Mouse (Mus musculus) CD4-positive, CD25-positive, alpha-beta regulatory T cell, adult 4 months (primary cell): ENCODE data around the gene Tmem170b. TPM values are rescaled to one million over a fixed set of nuclear protein-coding genes. Genes with fewer than 3 reads are reported as not detected.
A peak's percentile ranks its signal among the peaks of the same experiment; 100 is the strongest.

Source experiments
- ATAC-seq: one replicate; pipeline ENCODE4 v1.8.0; 2017
- polyA plus RNA-seq, 2 experiments: library from polyadenylated mRNA; unstranded; fragments of 100-300 nt; shearing (Covaris generic); gene quantifications; one replicate each; pipeline ENCODE4 v1.2.1; 2017

Tmem170b gene
- polyA plus RNA-seq, 2 experiments from 2014 or later: 11.0 to 14.2 TPM

DNA sequence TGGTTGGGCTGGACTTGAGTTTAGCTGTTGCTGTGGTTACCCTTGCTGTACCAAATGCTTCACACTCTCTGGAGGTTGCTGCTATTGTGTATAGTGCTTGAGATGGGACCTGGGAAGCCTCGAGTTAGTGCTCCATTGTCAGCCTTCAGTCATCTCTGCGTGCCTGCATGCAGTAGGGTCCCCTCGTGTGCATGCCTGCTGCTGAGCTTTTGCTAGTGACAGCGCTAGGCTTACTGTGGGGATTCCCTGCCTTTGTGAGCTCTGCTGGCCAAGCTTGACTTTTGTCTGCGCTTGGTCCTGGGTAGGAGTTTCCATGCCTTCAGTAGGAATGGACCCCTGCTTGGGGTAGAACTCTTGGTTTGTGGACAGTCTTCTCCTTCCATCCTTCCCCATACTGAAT, 9.3 kb downstream of the Tmem170b start:
- ATAC-seq: no peak

DNA sequence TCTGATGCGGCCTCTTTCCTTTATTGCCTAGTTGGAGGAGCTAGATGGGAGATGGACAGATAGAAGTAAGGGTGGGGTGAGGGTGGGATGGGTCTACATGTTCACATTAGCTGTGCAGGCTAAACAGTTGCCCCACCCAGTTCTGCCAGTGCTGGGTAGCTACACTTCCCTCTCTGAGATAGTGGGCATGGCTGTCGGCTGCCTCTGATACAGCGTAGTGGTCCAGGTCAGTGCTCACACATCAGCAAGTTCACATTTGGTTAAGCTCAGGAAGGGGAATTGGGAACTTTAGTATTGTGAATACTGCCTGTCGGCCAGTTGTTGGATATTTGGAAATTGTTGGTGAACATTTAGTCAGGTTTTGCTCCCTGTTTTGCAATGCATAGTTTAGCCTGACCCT, 13.8 kb downstream of the Tmem170b start:
- ATAC-seq: no peak

DNA sequence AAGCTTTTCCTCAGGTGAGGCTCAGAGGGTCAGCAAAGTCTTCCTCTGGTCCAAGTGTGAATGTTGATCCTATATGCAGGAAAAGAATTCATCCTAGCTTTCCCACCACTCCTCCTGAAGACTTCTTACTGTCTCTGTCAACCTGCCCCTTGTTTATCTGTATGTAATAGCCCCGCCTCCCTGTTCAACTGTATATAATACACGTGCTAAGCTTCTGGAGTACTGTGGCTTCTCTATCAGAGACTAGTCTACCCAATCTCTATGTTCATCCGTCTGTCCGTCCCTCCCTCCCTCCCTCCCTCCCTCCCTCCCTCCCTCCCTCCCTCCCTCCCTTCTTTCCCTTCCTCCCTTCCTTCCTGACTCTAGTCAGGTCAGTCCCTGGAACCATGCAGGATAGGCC, 14.4 kb downstream of the Tmem170b start:
- ATAC-seq: no peak

DNA sequence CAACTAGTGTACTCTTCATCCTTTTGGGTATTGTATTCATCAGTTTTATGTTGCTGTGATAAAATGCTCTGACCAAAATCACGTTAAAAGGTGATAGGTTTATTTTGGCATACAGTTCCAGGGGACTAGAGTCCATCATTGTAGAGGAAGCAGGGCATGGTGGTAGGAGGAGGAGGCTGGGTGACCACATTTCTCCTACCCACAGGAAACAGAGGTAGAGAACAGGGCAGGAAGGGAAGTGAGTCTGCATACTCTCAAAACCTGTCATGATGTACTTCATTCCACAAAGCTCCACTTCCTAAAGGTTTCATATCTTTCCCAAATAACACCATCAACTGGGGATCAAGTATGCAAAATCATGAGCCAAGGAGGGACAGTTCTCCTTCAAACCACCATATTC, 18.4 kb downstream of the Tmem170b start:
- ATAC-seq: no peak

DNA sequence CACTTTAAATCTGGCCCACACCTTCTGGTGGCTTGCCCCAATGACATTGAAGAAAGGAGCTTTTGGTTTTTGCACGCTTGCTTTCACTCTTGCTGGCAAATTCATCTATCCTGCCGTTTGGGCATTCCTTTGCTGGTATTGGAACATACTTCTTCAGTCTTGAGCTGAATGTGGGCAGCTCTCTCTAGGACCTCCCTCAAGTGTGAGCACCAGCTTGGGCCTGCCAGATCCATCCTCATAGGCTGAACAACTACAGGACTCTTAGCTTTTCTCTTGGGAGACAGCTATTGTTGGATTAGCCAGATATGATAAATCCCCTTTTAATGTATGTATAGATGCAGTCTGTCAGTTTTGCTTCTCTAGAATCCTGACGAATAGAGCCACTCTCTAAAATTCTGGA, 19.5 kb downstream of the Tmem170b start:
- ATAC-seq: no peak

DNA sequence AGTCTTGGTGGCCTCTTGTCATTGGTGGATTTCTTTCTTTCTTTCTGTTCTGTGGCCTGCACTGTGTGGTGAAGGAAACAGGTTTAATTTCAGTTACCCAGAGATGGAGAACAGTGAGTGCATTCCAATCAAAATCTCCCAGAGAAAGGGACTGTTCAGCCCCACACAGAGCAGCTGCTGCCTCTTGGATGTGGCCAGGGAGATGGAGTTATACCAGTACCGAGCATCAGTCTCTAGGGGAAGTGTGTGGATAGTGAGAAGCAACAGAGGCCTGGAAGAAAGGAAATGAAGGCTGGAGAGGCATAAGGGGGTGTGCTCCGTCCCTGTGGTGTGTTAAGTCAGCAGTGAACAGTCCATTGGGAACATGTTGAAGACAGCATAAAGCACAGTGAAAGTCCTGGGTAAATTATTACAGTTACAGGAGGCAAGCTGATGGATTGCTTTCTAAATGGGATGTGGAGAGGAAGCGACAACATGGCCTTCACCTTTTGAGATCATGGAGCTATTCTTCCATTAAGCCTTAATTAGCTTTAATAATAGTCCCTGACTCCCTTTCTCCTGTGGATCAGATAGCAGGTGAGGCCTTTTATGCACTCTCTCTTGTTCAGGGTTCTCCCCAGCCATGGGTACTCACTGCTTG, 21.7 kb downstream of the Tmem170b start:
- ATAC-seq: no peak

DNA sequence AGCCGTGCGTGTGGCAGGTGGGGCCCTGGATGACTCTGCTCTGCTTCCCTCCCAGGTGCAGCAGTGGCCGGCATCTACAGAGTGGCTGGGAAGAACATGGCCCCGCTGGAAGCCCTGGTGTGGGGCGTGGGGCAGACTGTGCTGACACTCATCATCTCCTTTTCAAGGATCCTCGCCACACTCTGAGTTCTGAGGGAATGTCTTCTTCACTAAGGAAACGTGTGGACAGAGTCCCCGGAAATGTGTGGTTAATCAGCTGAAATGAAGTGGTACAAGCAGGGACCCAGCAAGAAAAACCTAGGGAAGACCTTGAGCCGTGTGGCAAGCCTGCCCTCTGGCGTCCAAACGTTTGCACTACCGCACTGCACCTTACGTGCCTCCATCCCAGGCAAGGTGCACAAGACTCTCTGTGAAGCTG, 28.7 kb downstream of the Tmem170b start:
- ATAC-seq: peak; percentile 86

DNA sequence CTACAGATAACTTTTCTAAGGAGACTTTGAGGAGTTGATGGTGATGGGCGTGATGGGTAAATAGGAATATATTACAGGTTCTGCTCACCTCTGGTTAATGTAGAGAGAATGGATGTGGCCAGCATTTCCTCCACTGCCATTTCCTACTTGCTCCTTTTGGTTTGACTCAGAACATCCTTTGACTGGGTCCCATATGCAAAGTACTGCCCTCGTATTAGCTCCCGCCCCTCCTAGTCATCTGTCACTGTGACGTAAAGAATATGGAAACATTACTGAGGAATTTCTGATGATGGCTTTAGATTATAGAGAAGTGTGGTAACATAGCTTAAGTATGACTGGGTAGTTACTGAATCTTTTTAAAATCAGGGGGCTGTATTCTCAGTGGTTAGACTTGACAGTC, 32.4 kb downstream of the Tmem170b start:
- ATAC-seq: peak; percentile 68

DNA sequence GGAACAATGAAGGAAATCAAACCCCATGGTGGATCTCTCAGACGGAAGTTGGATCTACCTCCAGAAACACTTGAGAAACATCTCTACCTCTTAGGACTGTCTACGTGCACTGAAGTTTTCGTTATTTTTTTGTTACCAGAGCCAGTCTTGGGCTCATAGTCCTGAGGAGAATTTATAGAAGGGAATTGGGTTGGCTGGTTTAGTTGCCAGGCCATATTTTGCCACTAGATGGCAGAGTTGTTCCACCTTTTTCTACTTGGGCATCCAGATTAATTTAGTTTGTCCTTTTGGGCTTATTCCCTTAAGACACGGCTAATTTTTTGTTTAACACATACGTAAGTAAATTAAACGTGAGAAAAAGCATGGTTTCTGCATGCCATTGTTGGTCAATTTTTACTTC, 37.1 kb downstream of the Tmem170b start:
- ATAC-seq: no peak

DNA sequence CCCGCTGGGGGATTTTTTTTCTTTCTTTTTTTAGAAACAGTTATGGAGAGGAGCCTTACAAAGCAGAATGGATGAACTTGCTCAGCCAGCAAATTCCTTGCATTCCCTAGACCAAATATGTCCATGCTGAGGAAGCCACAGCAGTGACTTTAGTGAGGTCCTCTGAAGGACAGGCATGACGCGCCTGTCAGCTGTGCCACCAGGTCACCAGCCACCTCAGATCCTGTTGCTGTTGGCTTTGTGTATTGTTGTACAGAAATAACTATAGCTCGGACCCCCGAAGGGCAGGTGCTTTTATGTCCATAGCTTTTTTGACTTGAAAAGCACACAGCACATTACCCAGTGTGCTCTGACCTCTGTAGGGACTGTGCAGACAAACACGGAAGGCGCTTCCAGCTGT, 38.1 kb downstream of the Tmem170b start:
- ATAC-seq: no peak

DNA sequence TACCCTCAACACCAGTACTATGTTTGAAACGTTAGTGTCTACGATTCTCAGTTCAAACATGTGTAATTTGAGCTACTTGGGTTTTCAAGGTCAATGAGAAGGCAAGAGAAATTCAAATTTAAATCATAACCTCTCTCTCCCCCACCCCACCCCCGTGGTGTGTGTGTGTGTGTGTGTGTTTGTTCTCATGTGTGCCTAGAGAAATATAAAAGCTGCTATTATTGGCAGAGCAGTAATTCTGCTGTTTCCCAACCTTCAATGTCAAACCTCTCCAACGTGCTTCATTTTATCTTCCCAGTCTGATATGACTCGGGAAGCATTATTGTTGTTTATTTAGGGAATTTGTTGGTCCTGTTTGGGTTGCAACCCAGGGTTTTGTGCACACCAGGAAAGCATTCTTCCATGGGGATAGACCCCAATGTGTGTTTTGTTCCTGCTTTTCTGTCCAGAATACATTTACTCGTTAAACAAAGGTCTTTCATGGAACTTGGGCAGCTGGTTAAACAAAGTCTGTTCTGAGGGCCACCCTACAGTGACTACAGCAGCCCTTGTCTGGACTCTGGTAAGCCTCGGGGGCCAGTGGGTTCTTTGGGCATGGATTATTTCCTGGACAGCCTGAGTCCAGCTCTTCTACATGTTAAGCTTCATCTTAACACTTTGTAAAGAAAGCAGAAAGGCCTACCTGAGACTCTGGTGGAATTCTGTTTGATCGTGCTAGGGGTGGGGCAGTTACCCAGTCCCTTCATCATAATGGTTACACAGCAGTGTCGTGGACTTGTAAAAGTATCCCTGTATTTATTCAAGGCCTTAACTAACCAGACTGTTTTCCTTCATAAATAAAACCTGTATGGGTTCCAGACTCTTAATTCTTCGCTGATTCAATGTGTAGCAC, 39.1 kb downstream of the Tmem170b start:
- ATAC-seq: no peak

DNA sequence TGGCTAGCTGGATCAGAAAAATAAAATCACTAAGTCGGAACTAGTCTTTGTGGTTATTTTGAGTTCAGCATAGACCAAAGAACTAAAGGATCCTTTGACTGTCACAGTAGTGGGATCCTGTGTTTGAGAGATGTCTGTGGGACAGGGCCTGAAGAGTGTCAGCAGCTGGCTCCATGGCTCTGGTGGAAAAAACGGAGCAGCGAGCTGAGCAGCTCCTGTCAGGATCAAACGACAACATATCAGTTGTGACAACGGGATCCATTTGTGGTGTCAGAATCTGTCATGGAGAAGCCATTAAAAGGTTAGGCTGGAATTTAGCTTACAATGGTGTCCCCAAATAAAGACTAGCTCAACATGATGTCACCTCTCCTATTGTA, 39.8 kb downstream of the Tmem170b start:
- no peak for ATAC-seq

DNA sequence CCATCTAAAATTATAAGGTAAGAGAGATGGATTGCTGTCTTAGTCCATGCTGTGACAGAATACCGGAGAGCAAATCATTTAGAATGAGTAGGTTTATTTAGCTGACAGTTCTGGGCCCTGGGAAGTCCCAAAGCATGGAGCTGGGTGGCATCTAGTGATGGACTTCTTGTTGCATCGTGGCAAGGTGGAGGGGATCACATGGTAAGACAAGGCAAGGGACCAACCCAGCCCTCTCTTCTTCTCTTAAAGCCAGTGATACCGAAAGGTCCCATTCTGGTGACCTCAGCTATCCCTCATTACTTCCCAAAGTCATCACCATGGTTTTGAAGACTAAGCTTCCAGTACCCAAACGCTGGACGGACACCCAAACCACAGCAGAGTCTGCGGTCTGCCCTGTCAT, 42.3 kb downstream of the Tmem170b start:
- ATAC-seq: no peak

DNA sequence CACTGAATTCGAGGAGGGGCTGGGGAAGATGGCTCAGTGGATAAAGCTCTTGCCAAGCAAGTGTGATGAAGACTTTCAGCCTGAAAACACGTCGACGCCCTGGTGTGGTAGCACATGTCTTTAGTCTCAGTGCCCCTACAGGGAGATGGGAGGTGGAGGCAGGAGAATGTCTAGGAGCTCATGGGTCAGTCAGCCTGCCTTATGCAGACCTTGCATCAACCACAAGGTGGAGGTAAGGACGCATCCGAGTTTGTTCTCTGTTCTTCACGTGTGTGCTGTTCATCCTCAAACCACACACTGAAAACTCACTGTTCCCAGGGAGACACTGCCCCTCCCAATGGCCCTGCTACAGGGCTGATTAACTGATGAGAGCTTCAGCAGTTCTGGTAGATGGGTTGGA, 45.0 kb downstream of the Tmem170b start:
- ATAC-seq: no peak

DNA sequence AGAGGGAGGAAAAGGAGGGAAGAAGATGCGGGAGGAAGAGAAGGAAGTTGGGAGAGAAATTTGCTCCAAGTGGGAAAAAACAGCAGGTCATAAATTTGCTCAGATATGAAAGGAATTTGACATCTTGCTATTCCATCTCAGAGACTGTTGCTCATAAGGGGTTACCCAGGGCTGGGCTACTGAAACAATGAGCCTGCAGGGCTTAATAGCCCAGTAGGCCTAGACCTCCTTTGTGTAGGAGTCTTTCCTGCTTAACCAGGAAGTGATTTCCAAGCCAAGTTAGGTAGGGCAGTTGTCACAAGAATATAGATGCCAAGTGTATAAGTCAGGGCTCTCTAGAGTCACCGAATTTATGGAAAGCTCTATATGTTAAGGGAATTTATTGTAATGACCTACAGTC, 48.1 kb downstream of the Tmem170b start:
- no peak for ATAC-seq

DNA sequence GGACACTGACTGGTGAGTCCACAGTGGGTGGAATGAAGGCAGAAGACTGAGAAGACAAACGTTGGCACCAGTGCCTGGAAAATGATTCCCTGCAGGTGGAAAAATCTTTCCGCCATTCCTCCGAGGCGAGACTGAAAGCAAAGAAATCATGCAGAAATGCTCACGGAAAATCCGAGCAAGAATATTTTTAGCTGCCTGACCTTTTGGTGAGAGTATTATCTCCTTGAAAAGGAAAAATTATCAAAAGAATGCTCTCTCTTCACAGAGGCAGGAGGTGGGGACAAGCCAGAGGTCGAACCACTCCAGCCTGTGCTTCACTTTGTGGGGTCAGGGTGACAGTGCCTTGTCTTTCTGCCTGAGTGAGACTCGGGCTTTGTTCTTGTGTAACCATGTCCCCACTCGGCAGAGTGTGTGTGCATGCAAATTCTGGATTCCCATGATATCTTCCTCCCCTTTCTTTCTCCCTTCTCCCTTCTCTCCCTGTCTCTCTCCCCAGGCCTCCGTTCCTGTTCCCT, 49.9 kb downstream of the Tmem170b start:
- ATAC-seq: no peak

DNA sequence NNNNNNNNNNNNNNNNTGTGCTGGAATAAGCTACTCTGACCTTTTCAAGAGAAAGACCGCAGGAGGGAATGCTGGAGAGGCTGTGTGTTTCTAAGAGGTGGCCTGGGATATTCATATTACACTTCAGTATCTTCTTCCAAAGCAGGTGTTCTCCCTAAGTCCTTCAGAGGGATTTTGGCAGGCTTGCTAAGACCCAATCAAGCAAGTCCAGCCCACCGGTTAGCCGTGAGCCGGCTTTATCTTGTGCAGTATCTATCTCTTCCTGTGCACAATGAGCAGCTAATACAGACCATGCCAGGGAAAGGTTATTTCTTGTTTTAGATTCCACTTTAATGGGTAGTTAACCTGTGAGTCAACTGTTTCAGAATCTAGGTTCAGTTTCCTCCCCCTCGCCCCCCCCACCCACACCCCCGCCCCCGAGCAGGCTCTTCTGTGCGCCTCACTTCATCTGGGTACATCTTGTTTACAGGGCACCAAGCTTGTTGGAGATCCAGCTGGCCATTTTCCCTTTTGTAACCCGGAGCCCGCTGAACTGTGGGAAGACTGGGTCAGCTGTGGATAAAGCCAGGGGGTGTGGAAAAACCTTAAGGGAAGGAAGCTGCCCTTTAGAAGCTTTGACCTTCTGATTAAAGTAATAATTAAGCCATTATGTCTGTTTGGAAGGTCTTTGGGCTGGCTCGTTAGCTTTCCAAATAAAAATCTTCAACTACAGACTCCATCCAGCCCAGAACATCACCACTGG, 54.5 kb downstream of the Tmem170b start:
- ATAC-seq: no peak

DNA sequence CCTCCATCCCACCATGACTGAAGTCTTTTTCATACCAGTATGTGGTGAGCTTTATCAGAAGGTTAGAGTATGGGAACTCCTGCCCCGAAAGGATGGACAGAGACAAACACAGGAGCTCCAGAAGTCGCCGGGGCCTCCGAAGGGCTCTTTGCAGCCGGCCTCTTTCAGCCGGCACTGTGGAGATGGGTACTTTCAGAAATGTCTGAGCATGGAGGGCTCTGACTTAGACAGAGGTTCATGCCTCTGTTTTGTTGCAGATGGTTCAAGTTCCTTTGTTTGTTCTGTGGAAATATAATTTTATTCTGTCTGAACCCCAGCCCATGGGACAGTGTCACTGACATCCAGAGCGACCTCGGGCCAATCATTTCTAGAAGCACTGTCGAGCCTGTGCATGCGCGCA, 55.4 kb downstream of the Tmem170b start:
- ATAC-seq: no peak

DNA sequence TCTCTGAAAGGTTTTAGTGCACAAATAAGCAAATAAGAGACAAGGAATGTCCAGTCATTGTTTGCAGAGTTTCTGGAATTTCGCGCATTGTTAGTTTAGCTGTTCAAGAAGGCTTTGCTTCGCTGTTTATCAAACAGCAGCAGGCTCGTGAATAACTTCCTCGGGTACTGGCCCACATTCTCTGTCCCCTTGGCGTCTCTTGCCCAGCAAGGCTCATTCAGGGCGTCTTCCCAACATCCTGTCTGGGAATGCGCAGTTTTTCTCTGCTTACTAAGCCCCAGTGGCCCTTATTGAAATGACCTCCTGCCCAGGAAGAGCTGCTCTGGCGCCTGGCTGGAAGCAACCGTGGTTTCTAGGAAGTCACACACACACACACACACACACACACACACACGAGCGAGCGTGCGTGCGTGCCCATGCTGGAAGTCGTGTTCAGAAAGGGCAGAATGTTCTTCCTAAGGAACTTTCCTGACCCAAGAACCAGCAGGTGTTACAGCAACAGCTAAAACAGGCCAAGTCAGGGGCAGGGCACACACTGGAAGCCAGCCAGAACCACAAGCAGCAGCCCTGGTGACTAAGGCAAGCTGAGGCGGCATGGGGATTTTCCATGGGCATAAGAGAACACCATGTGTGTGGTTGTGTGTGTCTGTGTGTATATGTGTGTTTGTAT, 56.8 kb downstream of the Tmem170b start:
- peak; percentile 53 for ATAC-seq

DNA sequence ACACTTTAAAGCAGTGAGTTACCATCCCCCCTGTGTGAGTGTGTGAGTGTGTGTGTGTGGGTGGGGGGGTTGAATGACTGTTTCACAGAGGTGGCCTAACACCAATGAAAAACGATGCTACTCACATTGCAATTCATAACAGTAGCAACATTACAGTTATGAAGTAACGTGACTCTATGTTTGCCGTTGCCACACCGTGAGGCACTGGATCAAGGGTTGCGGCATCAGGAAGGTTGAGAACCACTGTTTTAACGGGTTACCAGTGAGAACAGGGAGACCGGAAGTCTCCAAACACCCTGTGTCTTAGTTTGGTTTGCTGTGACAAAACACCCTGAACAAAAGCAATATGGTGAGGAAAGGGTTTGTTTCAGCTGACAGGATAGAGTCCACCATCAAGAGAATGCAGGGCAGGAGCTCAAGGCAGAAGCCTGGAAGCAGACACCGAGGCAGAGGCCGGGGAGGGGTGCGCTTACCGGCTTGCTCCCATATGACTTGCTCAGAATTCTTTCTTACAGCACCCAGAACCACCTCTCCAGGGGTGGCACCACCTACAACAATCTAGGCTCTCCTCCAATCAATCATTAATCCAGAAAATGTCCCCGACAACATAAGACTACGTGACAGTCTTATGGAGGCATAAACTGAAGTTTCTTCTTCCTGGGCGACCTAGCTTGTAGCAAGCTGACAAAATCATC, 57.9 kb downstream of the Tmem170b start:
- ATAC-seq: peak; percentile 54

DNA sequence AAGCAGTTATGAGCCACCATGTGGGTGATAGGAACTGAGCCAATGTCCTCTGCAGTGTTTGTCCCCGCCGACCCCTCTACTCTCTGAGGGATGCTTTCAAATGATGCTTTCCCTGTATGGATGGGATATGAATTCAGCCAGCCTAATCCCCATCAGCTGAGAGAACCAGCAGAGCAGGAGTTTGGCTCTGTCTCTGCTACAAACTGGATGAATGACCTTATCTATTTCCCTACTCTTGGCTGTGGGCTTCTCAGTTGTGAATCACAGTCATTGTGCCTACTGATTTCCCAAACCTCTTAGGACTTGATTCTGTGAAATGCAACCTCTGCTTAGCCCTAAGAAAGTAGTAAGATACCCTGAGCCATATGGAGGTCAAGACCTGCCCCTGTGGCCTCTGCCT, 64.2 kb downstream of the Tmem170b start:
- ATAC-seq: no peak
